ENCODE assay signal across 8 mouse cellular contexts in genomic region chr9:21927208-21927753, GRCm38 (mm10). TPM values are rescaled to one million over a fixed set of nuclear protein-coding genes. Genes with fewer than 3 reads are reported as not detected.
DNase-seq lines count a peak whose midpoint lies in the region; ATAC-seq and TF ChIP-seq lines count a peak whose summit lies in the region.

TSS of gene Ccdc159 (plus strand) at chr9:21927471.
TSS of gene Tmem205 (minus strand) at chr9:21927556.

- peak; percentile 100 for DNase-seq in MEL (ENCODE audit: low read depth, low spot score)
- DNase-seq in cerebellum, adult 11-12 months = peak; percentile 97
- DNase-seq in forebrain, embryonic 14.5 days (ENCODE audit: low spot score) = peak; percentile 97
- DNase-seq in heart, postnatal 10 days = peak; percentile 95 to 96
- peak; percentile 91 to 96 for DNase-seq in kidney, postnatal 4 days
- no peak for DNase-seq in thymus, adult 2 months

- TF ChIP-seq RAD21 in MEL (IDR thresholded peaks at IDR 0.05; ENCODE audit: low read depth, low read length) = no peak

- H3K27me3 ChIP-seq in MEL (ENCODE audit: control insufficient read depth in 1 of 2, insufficient read depth in 2 of 2, low read length in 2 of 2) = no peaks in the 10 kb centered on the region
- no peaks in the 10 kb centered on the region for H3K27me3 ChIP-seq in forebrain, embryonic 14.5 days (replicated peaks; ENCODE audit: control insufficient read depth, insufficient read depth, low read length)
- H3K27me3 ChIP-seq in liver, embryonic 15.5 days = no peaks in the 10 kb centered on the region; the same call in 1 of the 2 replicates
- H3K27me3 ChIP-seq in neural tube, embryonic 13.5 days = no peaks in the 10 kb centered on the region
- H3K27me3 ChIP-seq in thymus, adult 2 months (ENCODE audit: control insufficient read depth, insufficient read depth, low read length) = no peaks in the 10 kb centered on the region

- H3K9me3 ChIP-seq in MEL (replicated peaks; ENCODE audit: insufficient read depth, low read length) = no peaks in the 10 kb centered on the region
- H3K9me3 ChIP-seq in forebrain, embryonic 14.5 days (replicated peaks; ENCODE audit: control insufficient read depth, low read length) = no peaks in the 10 kb centered on the region
- H3K9me3 ChIP-seq in liver, embryonic 15.5 days (replicated peaks) = no peaks in the 10 kb centered on the region
- H3K9me3 ChIP-seq in neural tube, embryonic 13.5 days = no peaks in the 10 kb centered on the region

- H3K27ac ChIP-seq in MEL (ENCODE audit: control insufficient read depth, low read depth, low read length) = peak within 1 kb of the TSS; percentile 36
- peak within 1 kb of the TSS; percentile 40 for H3K27ac ChIP-seq in forebrain, embryonic 14.5 days (ENCODE audit: low read depth, low read length)
- H3K27ac ChIP-seq in liver, embryonic 15.5 days (replicated peaks) = peak within 1 kb of the TSS; percentile 31
- peak within 1 kb of the TSS; percentile 71 for H3K27ac ChIP-seq in neural tube, embryonic 13.5 days (replicated peaks)
- no peak within 1 kb of the TSS for H3K27ac ChIP-seq in thymus, adult 2 months (ENCODE audit: control insufficient read depth, insufficient read depth, low read length)

- intact Hi-C loops in heart, postnatal 10 days (cut with DNase I) = no loop called here

- H3K4me1 ChIP-seq in MEL (ENCODE audit: control insufficient read depth in 1 of 2, insufficient read depth in 2 of 2, low read length in 2 of 2) = peaks cover 24 to 44% of the 10 kb centered on the region in 2 experiments
- peaks cover 7% of the 10 kb centered on the region; the same call in 1 of the 2 replicates for H3K4me1 ChIP-seq in forebrain, embryonic 14.5 days (ENCODE audit: control insufficient read depth, insufficient read depth, low read length)
- H3K4me1 ChIP-seq in liver, embryonic 15.5 days (replicated peaks) = peaks cover 46% of the 10 kb centered on the region
- H3K4me1 ChIP-seq in neural tube, embryonic 13.5 days (replicated peaks) = peaks cover 16% of the 10 kb centered on the region
- H3K4me1 ChIP-seq in thymus, adult 2 months (replicated peaks; ENCODE audit: control insufficient read depth, insufficient read depth, low read length) = peaks cover 8% of the 10 kb centered on the region; the same call in 1 of the 2 replicates

- TF ChIP-seq EP300 in MEL (IDR thresholded peaks at IDR 0.05; ENCODE audit: low read depth in 1 of 2, low read length in 2 of 2) = peak in 1 of 2 experiments; percentile 38; a peak in 3 of 4 replicates

- WGBS in forebrain, embryonic 14.5 days = under 1% methylated on average over 28 of the region's 28 CpGs
- WGBS in liver, embryonic 15.5 days (ENCODE audit: insufficient replicate concordance) = under 1% methylated on average over 28 of the region's 28 CpGs
- WGBS in neural tube, embryonic 13.5 days = under 1% methylated on average over 28 of the region's 28 CpGs
- WGBS in thymus, adult 2 months = under 1% methylated on average over 28 of the region's 28 CpGs

- TF ChIP-seq POLR2A in MEL (IDR thresholded peaks at IDR 0.05; ENCODE audit: control insufficient read depth in 1 of 2, insufficient read depth in 1 of 2, low read depth in 1 of 2, low read length in 2 of 2, poor library complexity in 1 of 2) = peak in 1 of 2 experiments; percentile 98; a peak in 2 of 4 replicates
- TF ChIP-seq POLR2A in thymus, adult 2 months (IDR thresholded peaks at IDR 0.05; ENCODE audit: control insufficient read depth, extremely low read depth, insufficient read depth, low read length, poor library complexity) = no peak

- H3K36me3 ChIP-seq in MEL (ENCODE audit: control insufficient read depth in 1 of 2, insufficient read depth in 2 of 2, low read length in 2 of 2) = peaks cover 2 to 38% of the 10 kb centered on the region in 2 experiments
- H3K36me3 ChIP-seq in forebrain, embryonic 14.5 days (ENCODE audit: control insufficient read depth, insufficient read depth, low read length) = no peaks in the 10 kb centered on the region
- H3K36me3 ChIP-seq in liver, embryonic 15.5 days (replicated peaks) = peaks cover 6% of the 10 kb centered on the region; the same call in 1 of the 2 replicates
- H3K36me3 ChIP-seq in neural tube, embryonic 13.5 days = peaks cover 7% of the 10 kb centered on the region; the same call in 1 of the 2 replicates
- no peaks in the 10 kb centered on the region for H3K36me3 ChIP-seq in thymus, adult 2 months (ENCODE audit: control insufficient read depth, insufficient read depth, low read length)

- peak within 1 kb of the TSS; percentile 50 to 82 for H3K4me3 ChIP-seq in MEL (ENCODE audit: control insufficient read depth in 1 of 2, insufficient read depth in 1 of 2, low read depth in 2 of 2, low read length in 2 of 2)
- H3K4me3 ChIP-seq in forebrain, embryonic 14.5 days (ENCODE audit: low read depth, low read length) = peak within 1 kb of the TSS; percentile 40
- peak within 1 kb of the TSS; percentile 48 for H3K4me3 ChIP-seq in liver, embryonic 15.5 days (replicated peaks)
- H3K4me3 ChIP-seq in neural tube, embryonic 13.5 days = peak within 1 kb of the TSS; percentile 52
- peak within 1 kb of the TSS; percentile 45 for H3K4me3 ChIP-seq in thymus, adult 2 months (ENCODE audit: control insufficient read depth, insufficient read depth, low read length)

- peak within 1 kb of the TSS; percentile 64 for H3K9ac ChIP-seq in MEL (ENCODE audit: control insufficient read depth, low read depth, low read length, poor library complexity, severe bottlenecking)
- H3K9ac ChIP-seq in forebrain, embryonic 14.5 days (ENCODE audit: low read length) = peak within 1 kb of the TSS; percentile 61
- H3K9ac ChIP-seq in liver, embryonic 15.5 days = peak within 1 kb of the TSS; percentile 12; the same call in 1 of the 2 replicates
- peak within 1 kb of the TSS; percentile 79 for H3K9ac ChIP-seq in neural tube, embryonic 13.5 days

- H3K4me2 ChIP-seq in forebrain, embryonic 14.5 days (ENCODE audit: low read length) = peak within 1 kb of the TSS; percentile 62
- H3K4me2 ChIP-seq in liver, embryonic 15.5 days = peak within 1 kb of the TSS; percentile 60
- H3K4me2 ChIP-seq in neural tube, embryonic 13.5 days = peak within 1 kb of the TSS; percentile 67

- peak; percentile 97 for ATAC-seq in forebrain, embryonic 14.5 days
- ATAC-seq in liver, embryonic 15.5 days (ENCODE audit: insufficient read depth) = peak; percentile 80
- peak; percentile 97 for ATAC-seq in neural tube, embryonic 13.5 days (ENCODE audit: low read depth)

- peaks cover 8% of the 10 kb centered on the region for H3K79me2 ChIP-seq in MEL (ENCODE audit: control insufficient read depth, insufficient read depth, low read length, poor library complexity)

- no peak for TF ChIP-seq CTCF in MEL (IDR thresholded peaks at IDR 0.05 in 2 of 3, conservative IDR thresholded peaks at IDR 0.05 in 1 of 3; ENCODE audit: control insufficient read depth in 1 of 3, insufficient read depth in 1 of 3, low read depth in 2 of 3, low read length in 3 of 3, poor library complexity in 1 of 3, severe bottlenecking in 1 of 3)
- no peak for TF ChIP-seq CTCF in thymus, adult 2 months (IDR thresholded peaks at IDR 0.05; ENCODE audit: borderline replicate concordance, control insufficient read depth, extremely low read depth, insufficient read depth, low read length, poor library complexity)

TF ChIP-seq in MEL, 35 proteins besides CTCF, POLR2A, EP300 and RAD21 (continues in another document):
- TF ChIP-seq MYB (IDR thresholded peaks at IDR 0.05; ENCODE audit: low read depth, low read length) = no peak
- TF ChIP-seq NELFE (IDR thresholded peaks at IDR 0.05; ENCODE audit: low read depth, low read length) = peak; percentile 97
- no peak for TF ChIP-seq USF2 (IDR thresholded peaks at IDR 0.05; ENCODE audit: borderline replicate concordance in 1 of 2, insufficient read depth in 1 of 2, low read depth in 1 of 2, low read length in 2 of 2)
- no peak for TF ChIP-seq ZC3H11A (IDR thresholded peaks at IDR 0.05; ENCODE audit: low read depth, low read length)
- TF ChIP-seq MYC (IDR thresholded peaks at IDR 0.05; ENCODE audit: low read depth, low read length) = peak; percentile 87
- no peak for TF ChIP-seq JUND (IDR thresholded peaks at IDR 0.05; ENCODE audit: low read depth, low read length)
- peak; percentile 27; the same call in 1 of the 2 replicates for TF ChIP-seq SMC3 (IDR thresholded peaks at IDR 0.05; ENCODE audit: low read depth, low read length)
- TF ChIP-seq HCFC1 (IDR thresholded peaks at IDR 0.05; ENCODE audit: low read depth, low read length) = peak; percentile 88
- no peak for TF ChIP-seq CHD1 (IDR thresholded peaks at IDR 0.05; ENCODE audit: low read depth, low read length)
- TF ChIP-seq MAX (IDR thresholded peaks at IDR 0.05; ENCODE audit: low read length) = peak; percentile 60; the same call in 1 of the 2 replicates
- TF ChIP-seq POLR2AphosphoS2 (IDR thresholded peaks at IDR 0.05; ENCODE audit: low read length) = peak; percentile 92
- TF ChIP-seq ELF1 (IDR thresholded peaks at IDR 0.05; ENCODE audit: low read depth, low read length) = peak; percentile 81; the same call in 1 of the 2 replicates
- no peak; the same call in 1 of the 2 replicates for TF ChIP-seq KAT2A (conservative IDR thresholded peaks at IDR 0.05; ENCODE audit: low read depth, low read length)
- TF ChIP-seq NRF1 (IDR thresholded peaks at IDR 0.05; ENCODE audit: insufficient read depth, low read depth, low read length, poor library complexity, severe bottlenecking) = peak; percentile 98

RNA-seq across cellular contexts. Expression of gene Ccdc159, which starts in this region (rescaled TPM):
- total RNA-seq in MEL (2012; rRNA removed) = 1.0 and 1.4 TPM in 2 replicates
- polyA plus RNA-seq in MEL (2012; ENCODE audit: insufficient read depth in 1 of 2, insufficient read length in 2 of 2, low read depth in 1 of 2, low replicate concordance in 2 of 2, missing spikeins in 1 of 2) = 1 to 10 TPM in 1 of 2 experiments, not detected in 1; 6.4 TPM
- polyA plus RNA-seq in forebrain, embryonic 14.5 days (2014; fragmentation: Nextera tagmentation; extraction: Ambion mirVana) = 3.5 and 5.3 TPM in 2 replicates
- 1 to 10 TPM in 1 of 2 experiments, under 1 TPM in 1; 0.74 to 1.0 TPM for total RNA-seq in heart, postnatal 10 days (2021)
- 0.99 and 1.5 TPM in 2 replicates for polyA plus RNA-seq in liver, embryonic 15.5 days (2015; fragmentation: Nextera tagmentation; extraction: Ambion mirVana)
- 7.6 and 8.3 TPM in 2 replicates for polyA plus RNA-seq in neural tube, embryonic 13.5 days (2015; fragmentation: Nextera tagmentation; extraction: Ambion mirVana)
- polyA plus RNA-seq in thymus, adult 2 months (2012; rRNA removed) = 1.3 and 1.9 TPM in 2 replicates

RNA-seq across cellular contexts. Expression of gene Tmem205, which starts in this region (rescaled TPM):
- total RNA-seq in MEL (2012; rRNA removed) = 118 and 128 TPM in 2 replicates
- 100 to 1,000 TPM in 1 of 2 experiments, not detected in 1; 114 TPM for polyA plus RNA-seq in MEL (2012; ENCODE audit: insufficient read depth in 1 of 2, insufficient read length in 2 of 2, low read depth in 1 of 2, low replicate concordance in 2 of 2, missing spikeins in 1 of 2)
- 49.3 and 66.0 TPM in 2 replicates for polyA plus RNA-seq in forebrain, embryonic 14.5 days (2014; fragmentation: Nextera tagmentation; extraction: Ambion mirVana)
- 10 to 100 TPM; 24.3 to 28.6 TPM for total RNA-seq in heart, postnatal 10 days (2021)
- 137 and 160 TPM in 2 replicates for polyA plus RNA-seq in liver, embryonic 15.5 days (2015; fragmentation: Nextera tagmentation; extraction: Ambion mirVana)
- polyA plus RNA-seq in neural tube, embryonic 13.5 days (2015; fragmentation: Nextera tagmentation; extraction: Ambion mirVana) = 41.7 and 47.4 TPM in 2 replicates
- 40.0 and 47.7 TPM in 2 replicates for polyA plus RNA-seq in thymus, adult 2 months (2012; rRNA removed)

Comparison
In these comparisons a context has a peak if more than half of its experiments do, and no peak if none do; other contexts are left out.
1. H3K9ac ChIP-seq: peak in every context shown above with its lines; median percentile 79 in neural tube, embryonic 13.5 days; 64 in MEL; 61 in forebrain, embryonic 14.5 days; 12 in liver, embryonic 15.5 days.